Mouse (Mus musculus) MEL (cell line): ENCODE results near the gene Myog.

Experiments
- NELFE ChIP-seq: IDR thresholded peaks from 2 replicates; pipeline ENCODE4 v1.6.1; 2011; ENCODE audit warnings: low read depth, low read length, improper control_type of control experiment
- USF1 ChIP-seq: IDR thresholded peaks from 2 replicates; pipeline ENCODE4 v1.6.1; 2014; ENCODE audit warnings: low read depth, mild to moderate bottlenecking, inconsistent platforms, low read length, improper control_type of control experiment, moderate library complexity

DNA sequence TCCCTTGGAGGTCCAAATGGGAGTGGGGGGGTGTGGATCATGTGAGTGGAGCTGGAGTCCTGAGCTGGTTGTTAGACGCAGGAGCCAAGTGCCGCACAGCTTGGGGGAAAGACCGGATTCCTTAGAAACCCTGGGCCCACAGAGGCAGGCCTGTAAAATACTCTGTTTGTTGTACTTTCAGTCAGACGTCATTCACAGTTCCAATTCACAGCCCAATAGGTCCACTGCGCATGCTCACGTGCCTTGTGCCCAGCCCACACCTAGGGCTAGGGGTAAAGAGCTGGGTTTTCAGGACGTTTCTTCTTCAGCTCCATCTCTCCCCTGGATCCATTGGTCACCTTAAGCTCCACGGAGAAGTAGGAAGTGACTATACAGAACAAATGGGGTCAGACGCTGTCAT, 2.8 kb downstream of the Myog start:
- no peak for TF ChIP-seq USF1
- no peak for TF ChIP-seq NELFE
